Mouse (Mus musculus) liver, embryonic 12.5 days (tissue): ENCODE measurements around the gene Gm28038. TPM values are rescaled to one million over a fixed set of nuclear protein-coding genes. Genes with fewer than 3 reads are reported as not detected.

Experiments used
- ATAC-seq: fragments of 200-750 bp; cut with Nextera tagmentation; 2 replicates; pipeline ENCODE4 v1.8.0; 2017; ENCODE audit warnings: moderate number of reproducible peaks, mild to moderate bottlenecking, moderate library complexity
- H3K27ac ChIP-seq: fragments of 300-500 bp; sonication (generic); 2 replicates; pipeline ENCODE4 v1.5.1; 2016; ENCODE audit warnings: mild to moderate bottlenecking
- H3K27me3 ChIP-seq: fragments of 300-500 bp; sonication (generic); replicated peaks from 2 replicates; pipeline ENCODE4 v1.6.1; 2016; ENCODE audit warnings: mild to moderate bottlenecking, moderate library complexity
- H3K36me3 ChIP-seq: fragments of 300-500 bp; sonication (generic); 2 replicates; pipeline ENCODE4 v1.6.1; 2016; ENCODE audit warnings: mild to moderate bottlenecking, moderate library complexity
- H3K4me1 ChIP-seq: fragments of 300-500 bp; sonication (generic); 2 replicates; pipeline ENCODE4 v1.6.1; 2016
- H3K4me2 ChIP-seq: fragments of 300-500 bp; sonication (generic); 2 replicates; pipeline ENCODE4 v1.6.1; 2016; ENCODE audit warnings: mild to moderate bottlenecking, moderate library complexity
- H3K4me3 ChIP-seq: fragments of 300-500 bp; sonication (generic); 2 replicates; pipeline ENCODE4 v1.5.1; 2016; ENCODE audit warnings: mild to moderate bottlenecking, moderate library complexity
- H3K9ac ChIP-seq: fragments of 300-500 bp; sonication (generic); 2 replicates; pipeline ENCODE4 v1.6.1; 2016; ENCODE audit warnings: mild to moderate bottlenecking, moderate library complexity
- H3K9me3 ChIP-seq: fragments of 300-500 bp; sonication (generic); replicated peaks from 2 replicates; pipeline ENCODE4 v1.6.1; 2016; ENCODE audit warnings: mild to moderate bottlenecking, moderate library complexity
- WGBS: fragments of 180-500 bp; shearing (Covaris S2); methylation state at CpG from one replicate; pipeline ENCODE4 v1.1.7; 2016; ENCODE audit not compliant: insufficient replicate concordance; 5-methylcytosine and 5-hydroxymethylcytosine counted together
- polyA plus RNA-seq: library from polyadenylated mRNA; unstranded; fragments of >200 nt; fragmentation: Nextera tagmentation; extraction: Ambion mirVana; gene quantifications from 2 replicates; pipeline ENCODE4 v1.2.1, GENCODE M21; 2016

The Gm28038 gene
- polyA plus RNA-seq, 1 experiment from 2014 or later, result not detected

DNA sequence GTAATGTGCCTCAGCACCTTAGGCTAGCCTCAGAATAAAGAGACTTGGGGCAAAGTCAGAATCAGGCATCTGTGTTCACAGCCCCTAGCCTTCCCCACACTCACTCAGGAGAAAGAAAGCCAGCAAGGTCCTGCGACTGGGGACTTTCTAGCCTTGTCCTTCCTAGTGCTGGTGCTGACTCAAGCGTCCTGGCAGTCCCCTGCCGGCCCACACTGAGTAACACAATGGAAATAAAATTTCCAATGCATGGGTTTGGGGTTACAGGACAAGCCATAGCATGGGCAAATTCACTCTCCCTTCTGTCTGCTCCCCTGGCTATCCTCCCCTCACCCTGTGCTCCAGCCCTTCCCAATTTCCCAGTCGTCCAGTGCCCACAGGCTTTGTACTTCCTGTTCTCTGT, 12.5 kb upstream of the Gm28038 start:
- 55% methylated on average over 4 of the region's 4 CpGs for WGBS
- H3K36me3 ChIP-seq, result peaks cover 22% of the 10 kb centered on the region
- H3K9me3 ChIP-seq, result no peaks in the 10 kb centered on the region
- no peak overlapping the region for H3K4me2 ChIP-seq
- H3K4me3 ChIP-seq, result no peak overlapping the region
- no peak for ATAC-seq
- no peaks in the 10 kb centered on the region for H3K27me3 ChIP-seq
- peak overlapping the region; percentile 53 for H3K27ac ChIP-seq
- H3K9ac ChIP-seq, result no peak overlapping the region
- peaks cover 34% of the 10 kb centered on the region for H3K4me1 ChIP-seq

GRCm38 (mm10) chr2:30269241-30269990, 11.4 kb upstream of the Gm28038 start:
- ATAC-seq, result no peak
- Histone ChIP-seq H3K27ac (no peak overlapping the region), H3K4me1 (peaks cover 34% of the 10 kb centered on the region), H3K4me3 (no peak overlapping the region), H3K9me3 (no peaks in the 10 kb centered on the region), H3K36me3 (peaks cover 12% of the 10 kb centered on the region), H3K4me2 (no peak overlapping the region), H3K27me3 (no peaks in the 10 kb centered on the region), H3K9ac (no peak overlapping the region)
- WGBS, result 68% methylated on average over 17 of the region's 17 CpGs

GRCm38 (mm10) chr2:30270134-30270533, 10.7 kb upstream of the Gm28038 start:
- Histone ChIP-seq H3K27ac (no peak overlapping the region), H3K27me3 (no peaks in the 10 kb centered on the region), H3K9me3 (no peaks in the 10 kb centered on the region), H3K4me3 (no peak overlapping the region), H3K4me1 (peaks cover 29% of the 10 kb centered on the region), H3K36me3 (peaks cover 5% of the 10 kb centered on the region; the same call in 1 of the 2 replicates), H3K9ac (no peak overlapping the region), H3K4me2 (no peak overlapping the region)
- WGBS, result 12% methylated on average over 1 of the region's 1 CpGs
- peak; percentile 55; the same call in 1 of the 2 replicates for ATAC-seq

GRCm38 (mm10) chr2:30281651-30282050, 808 bp downstream of the Gm28038 start:
- H3K4me3 ChIP-seq, result no peak overlapping the region
- ATAC-seq, result no peak
- no peak overlapping the region for H3K9ac ChIP-seq
- no peak overlapping the region; the same call in 1 of the 2 replicates for H3K27ac ChIP-seq
- H3K36me3 ChIP-seq, result peaks cover 28% of the 10 kb centered on the region
- 62% methylated on average over 3 of the region's 3 CpGs for WGBS
- no peaks in the 10 kb centered on the region for H3K27me3 ChIP-seq
- H3K9me3 ChIP-seq, result no peaks in the 10 kb centered on the region
- no peak overlapping the region for H3K4me2 ChIP-seq
- H3K4me1 ChIP-seq, result peaks cover 15% of the 10 kb centered on the region

DNA sequence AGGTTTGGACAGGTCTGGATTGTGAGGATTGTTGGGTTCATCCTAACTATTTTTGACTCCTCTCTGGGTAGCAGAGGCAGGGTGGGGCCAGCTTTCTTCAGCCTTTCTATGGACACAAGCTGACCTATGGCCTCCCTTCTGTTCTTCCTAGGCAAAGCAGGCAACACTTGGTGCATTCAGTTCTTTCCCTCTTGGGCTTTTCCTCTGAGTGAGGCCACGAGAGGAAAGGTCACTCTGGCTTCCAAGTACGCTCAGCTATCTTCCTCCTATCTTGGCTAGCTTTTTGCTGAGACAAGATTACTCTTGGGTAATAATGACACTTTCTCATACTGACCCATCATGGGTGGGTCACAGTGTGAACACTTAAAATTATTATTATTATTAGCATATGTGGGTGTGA, 2.4 kb downstream of the Gm28038 start:
- peaks cover 24% of the 10 kb centered on the region for H3K36me3 ChIP-seq
- H3K4me2 ChIP-seq, result no peak overlapping the region
- ATAC-seq, result no peak
- H3K9ac ChIP-seq, result no peak overlapping the region
- WGBS, result 85% methylated on average over 2 of the region's 2 CpGs
- H3K4me3 ChIP-seq, result no peak overlapping the region
- no peaks in the 10 kb centered on the region for H3K27me3 ChIP-seq
- H3K4me1 ChIP-seq, result peaks cover 29% of the 10 kb centered on the region
- H3K9me3 ChIP-seq, result 0 out of 2 replicates have a peak, but pooled peaks cover under 1% of the 10 kb centered on the region
- no peak overlapping the region for H3K27ac ChIP-seq

- peaks cover 33% of the 10 kb centered on the region for H3K36me3 ChIP-seq
- 0 out of 2 replicates have a peak, but pooled peaks cover 3% of the 10 kb centered on the region for H3K9me3 ChIP-seq
- peak overlapping the region; percentile 91 for H3K4me3 ChIP-seq
- H3K27me3 ChIP-seq, result no peaks in the 10 kb centered on the region
- no peak for ATAC-seq
- H3K4me2 ChIP-seq, result peak overlapping the region; percentile 92
- H3K4me1 ChIP-seq, result peaks cover 35% of the 10 kb centered on the region
- WGBS, result 72% methylated on average over 5 of the region's 5 CpGs
- no peak overlapping the region for H3K27ac ChIP-seq
- H3K9ac ChIP-seq, result peak overlapping the region; percentile 94
These were observed 4.2 kb downstream of the Gm28038 start for GRCm38 (mm10) chr2:30285004-30285403.

DNA sequence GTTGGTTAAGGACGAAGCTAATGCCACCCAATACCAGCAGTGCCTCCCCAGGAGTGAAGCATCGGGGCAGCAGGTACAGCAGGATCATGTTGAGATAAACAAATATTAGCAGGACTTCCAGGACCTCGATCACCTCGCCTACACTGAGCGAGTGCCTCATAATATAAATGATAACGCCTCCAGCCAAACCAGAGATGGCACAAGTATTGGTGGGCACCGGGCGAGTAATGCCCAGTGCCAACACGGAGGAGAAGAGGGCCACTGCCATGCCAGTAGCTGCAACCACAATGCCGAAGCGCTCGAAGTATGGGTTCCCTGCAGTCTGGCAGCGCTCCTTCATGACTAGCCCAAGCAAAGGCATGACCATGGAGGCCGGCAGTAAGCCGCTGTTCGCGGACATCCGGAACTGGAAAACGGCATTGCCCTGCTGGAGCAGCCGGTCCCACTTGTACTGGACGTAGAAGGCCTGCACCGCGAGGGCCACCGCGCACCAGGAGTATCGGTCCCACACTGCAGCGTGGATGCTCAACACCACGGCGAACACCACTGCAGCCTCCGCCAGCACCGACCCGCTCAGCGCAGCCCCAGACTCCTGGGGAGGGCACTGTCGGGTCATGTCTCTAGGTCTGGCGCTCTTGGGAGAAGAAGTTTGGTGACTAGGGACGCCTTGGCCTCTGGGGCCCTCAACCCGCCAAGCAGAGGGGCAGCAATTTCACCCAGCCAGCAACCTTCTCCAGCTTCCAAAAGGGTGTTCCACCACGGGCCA, 4.8 kb downstream of the Gm28038 start:
- Histone ChIP-seq H3K4me3 (peak overlapping the region; percentile 91), H3K9ac (peak overlapping the region; percentile 94), H3K27ac (peak overlapping the region; percentile 55), H3K4me2 (peak overlapping the region; percentile 92), H3K36me3 (peaks cover 34% of the 10 kb centered on the region), H3K4me1 (peaks cover 40% of the 10 kb centered on the region), H3K27me3 (no peaks in the 10 kb centered on the region), H3K9me3 (0 out of 2 replicates have a peak, but pooled peaks cover 3% of the 10 kb centered on the region)
- ATAC-seq, result peak; percentile 59
- WGBS, result 11% methylated on average over 38 of the region's 38 CpGs

DNA sequence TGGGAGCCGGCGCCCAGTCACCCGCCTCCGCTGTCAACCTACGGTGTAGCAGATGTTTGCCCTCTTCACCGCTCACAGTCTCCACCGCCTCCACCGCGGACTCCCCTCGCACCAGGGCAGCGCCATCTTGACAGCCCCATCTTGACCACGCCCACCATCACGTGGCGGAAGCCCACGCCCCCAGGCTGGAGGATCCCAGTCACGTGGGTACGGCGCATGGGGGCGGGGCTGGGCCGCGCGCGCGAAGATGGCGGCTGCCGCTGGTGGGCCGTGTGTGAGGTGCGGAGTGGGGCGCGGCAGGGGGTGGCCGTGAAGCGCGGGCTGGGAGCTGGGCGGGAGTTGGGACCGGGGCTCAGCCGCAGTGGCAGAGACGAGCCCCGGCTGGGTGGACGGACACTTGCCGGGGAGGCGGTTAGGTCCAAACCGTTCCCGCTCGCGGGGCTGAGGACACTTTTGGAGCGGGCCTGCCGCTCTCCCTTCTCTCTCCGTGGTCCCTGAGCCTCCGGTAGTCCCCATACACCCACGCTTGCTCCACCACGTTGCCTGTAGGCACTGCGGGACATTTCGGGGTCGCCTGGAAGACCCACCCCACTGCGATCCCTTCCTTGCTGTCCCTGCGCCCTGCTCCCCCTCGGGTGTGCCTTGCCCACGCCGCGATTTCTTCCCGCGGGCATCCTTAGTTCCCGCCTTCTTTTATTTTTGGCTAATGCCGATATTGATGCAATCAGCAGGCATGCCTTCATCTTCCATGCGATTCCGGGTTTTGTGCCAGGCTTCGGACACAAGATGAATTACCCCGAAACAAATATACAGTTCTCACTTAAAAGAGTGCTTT, 5.6 kb downstream of the Gm28038 start, which contains the start of the genes Dolk and Nup188:
Gene Dolk (minus strand): TSS at position 143 of the 835 bp plus-strand sequence.
Gene Nup188 (plus strand): TSS at position 206 of the 835 bp plus-strand sequence.
- Histone ChIP-seq H3K4me1 (peaks cover 42% of the 10 kb centered on the region), H3K27ac (peak within 1 kb of the TSS; percentile 84), H3K4me3 (peak within 1 kb of the TSS; percentile 91), H3K9ac (peak within 1 kb of the TSS; percentile 94), H3K27me3 (no peaks in the 10 kb centered on the region), H3K4me2 (peak within 1 kb of the TSS; percentile 92), H3K36me3 (peaks cover 34% of the 10 kb centered on the region), H3K9me3 (0 out of 2 replicates have a peak, but pooled peaks cover 3% of the 10 kb centered on the region)
- ATAC-seq, result peak; percentile 89
- under 1% methylated on average over 67 of the region's 68 CpGs for WGBS

DNA sequence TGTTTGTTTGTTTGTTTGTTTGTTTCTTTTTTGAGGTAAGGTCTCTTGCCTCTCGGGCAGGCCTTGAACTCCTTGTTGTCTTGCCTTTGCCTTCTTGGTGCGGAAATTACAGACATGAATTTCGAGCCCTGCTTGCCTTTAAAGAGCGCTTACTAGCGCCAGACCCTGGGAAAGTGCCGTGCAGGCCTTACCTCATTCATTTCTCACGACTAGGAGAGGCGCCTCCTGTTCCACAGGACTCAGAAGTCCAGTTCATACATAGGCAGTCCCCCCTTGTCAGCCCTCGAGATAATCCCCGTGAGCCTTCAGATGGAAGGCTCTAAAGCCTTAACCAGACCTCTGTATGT, 6.2 kb downstream of the Gm28038 start:
- H3K27ac ChIP-seq, result peak overlapping the region; percentile 84
- ATAC-seq, result no peak
- WGBS, result under 1% methylated on average over 10 of the region's 10 CpGs

GRCm38 (mm10) chr2:30299525-30299924, 18.7 kb downstream of the Gm28038 start:
- Histone ChIP-seq H3K27ac (no peak overlapping the region), H3K4me1 (no peaks in the 10 kb centered on the region), H3K4me2 (no peak overlapping the region), H3K27me3 (no peaks in the 10 kb centered on the region), H3K9ac (no peak overlapping the region), H3K36me3 (peaks cover 93% of the 10 kb centered on the region), H3K4me3 (no peak overlapping the region), H3K9me3 (no peaks in the 10 kb centered on the region)
- ATAC-seq, result no peak
- WGBS, result 68% methylated on average over 3 of the region's 3 CpGs

More for the DNA sequence above, 6.2 kb downstream of the Gm28038 start:
- Histone ChIP-seq H3K4me1 (peaks cover 42% of the 10 kb centered on the region), H3K9ac (peak overlapping the region; percentile 94), H3K4me3 (peak overlapping the region; percentile 91), H3K27me3 (no peaks in the 10 kb centered on the region), H3K9me3 (0 out of 2 replicates have a peak, but pooled peaks cover 3% of the 10 kb centered on the region), H3K4me2 (peak overlapping the region; percentile 92), H3K36me3 (peaks cover 40% of the 10 kb centered on the region)

GRCm38 (mm10) chr2:30299966-30300365, 19.1 kb downstream of the Gm28038 start:
- ATAC-seq, result no peak
- Histone ChIP-seq H3K4me2 (no peak overlapping the region), H3K27ac (no peak overlapping the region), H3K27me3 (no peaks in the 10 kb centered on the region), H3K9me3 (no peaks in the 10 kb centered on the region), H3K4me3 (no peak overlapping the region), H3K9ac (no peak overlapping the region), H3K4me1 (no peaks in the 10 kb centered on the region), H3K36me3 (peaks cover 95% of the 10 kb centered on the region)
- 82% methylated on average over 5 of the region's 5 CpGs for WGBS
